Mouse (Mus musculus) bone marrow, adult 2 months (tissue): ENCODE results near the gene Paxip1.

ENCODE experiments used
- CTCF ChIP-seq: fragments of 200-500 bp; IDR thresholded peaks from 2 replicates; pipeline ENCODE4 v1.5.1; 2011; ENCODE audit warnings: low read length, control low read depth; ENCODE audit not compliant: control insufficient read depth, insufficient read depth
- POLR2A ChIP-seq: fragments of 200-500 bp; IDR thresholded peaks from 2 replicates; pipeline ENCODE4 v1.6.1; 2011; ENCODE audit warnings: low read depth, mild to moderate bottlenecking, control low read depth, low read length, borderline replicate concordance; ENCODE audit not compliant: control insufficient read depth

GRCm38 (mm10) chr5:27711461-27712192 is 79.9 kb downstream of the Paxip1 start:
- TF ChIP-seq CTCF: no peak
- TF ChIP-seq POLR2A: no peak
